Mouse (Mus musculus) heart, embryonic 14.5 days (tissue): ENCODE measurements around the gene Sec14l3. TPM values are rescaled to one million over a fixed set of nuclear protein-coding genes. Genes with fewer than 3 reads are reported as not detected.

Experiments used
- ATAC-seq: fragments of 200-750 bp; cut with Nextera tagmentation; 2 replicates; pipeline ENCODE4 v1.8.0; 2017; ENCODE audit warnings: low read depth, moderate TSS enrichment; ENCODE audit not compliant: insufficient number of reproducible peaks, insufficient read depth, low FRiP score
- H3K27ac ChIP-seq, 2 experiments: fragments of 200-500 bp in 1 of 2; fragments of 300-500 bp in 1 of 2; sonication (generic) in 1 of 2; replicated peaks in 1 of 2; 2 replicates each; pipeline ENCODE4 v1.5.1; 2012 to 2014; ENCODE audit warnings: low read depth in 2 of 2, low read length in 2 of 2, control low read depth in 1 of 2, mild to moderate bottlenecking in 1 of 2, mixed read lengths in 1 of 2; ENCODE audit not compliant: control insufficient read depth in 1 of 2, insufficient read depth in 1 of 2
- H3K27me3 ChIP-seq: fragments of 300-500 bp; sonication (generic); 2 replicates; pipeline ENCODE4 v1.6.1; 2014; ENCODE audit warnings: mild to moderate bottlenecking, low read length, control low read depth; ENCODE audit not compliant: control insufficient read depth, insufficient read depth
- H3K36me3 ChIP-seq: fragments of 300-500 bp; sonication (generic); 2 replicates; pipeline ENCODE4 v1.6.1; 2014; ENCODE audit warnings: mild to moderate bottlenecking, control low read depth, low read length, mixed read lengths; ENCODE audit not compliant: control insufficient read depth, insufficient read depth
- H3K4me1 ChIP-seq, 2 experiments: fragments of 200-500 bp in 1 of 2; fragments of 300-500 bp in 1 of 2; sonication (generic) in 1 of 2; 2 replicates each; pipeline ENCODE4 v1.6.1; 2012 to 2014; ENCODE audit warnings: low read length in 2 of 2, control low read depth in 1 of 2, mixed read lengths in 1 of 2; ENCODE audit not compliant: control insufficient read depth in 2 of 2, insufficient read depth in 2 of 2
- H3K4me2 ChIP-seq: fragments of 300-500 bp; sonication (generic); 2 replicates; pipeline ENCODE4 v1.6.1; 2014; ENCODE audit warnings: mild to moderate bottlenecking, low read length
- H3K4me3 ChIP-seq, 2 experiments: fragments of 200-500 bp in 1 of 2; fragments of 300-500 bp in 1 of 2; sonication (generic) in 1 of 2; 2 replicates each; pipeline ENCODE4 v1.5.1; 2012 to 2014; ENCODE audit warnings: low read length in 2 of 2, mild to moderate bottlenecking in 2 of 2, control low read depth in 1 of 2, low read depth in 1 of 2, moderate library complexity in 1 of 2; ENCODE audit not compliant: control insufficient read depth in 1 of 2, insufficient read depth in 1 of 2
- H3K9ac ChIP-seq: fragments of 300-500 bp; sonication (generic); 2 replicates; pipeline ENCODE4 v1.6.1; 2014; ENCODE audit warnings: mild to moderate bottlenecking, low read length
- H3K9me3 ChIP-seq: fragments of 300-500 bp; sonication (generic); 2 replicates; pipeline ENCODE4 v1.6.1; 2016; ENCODE audit warnings: low read length, control low read depth; ENCODE audit not compliant: control insufficient read depth
- WGBS: fragments of 180-500 bp; shearing (Covaris S2); extraction: QIAGEN DNeasy Blood & Tissue Kit; methylation state at CpG from one replicate; pipeline ENCODE4 v1.1.7; 2014; 5-methylcytosine and 5-hydroxymethylcytosine counted together
- polyA plus RNA-seq: library from polyadenylated mRNA; unstranded; fragments of >200 nt; fragmentation: Nextera tagmentation; extraction: Ambion mirVana; gene quantifications from 2 replicates; pipeline ENCODE4 v1.2.1, GENCODE M21; 2014

Gene Sec14l3
- polyA plus RNA-seq, 1 experiment from 2014 or later = not detected

DNA sequence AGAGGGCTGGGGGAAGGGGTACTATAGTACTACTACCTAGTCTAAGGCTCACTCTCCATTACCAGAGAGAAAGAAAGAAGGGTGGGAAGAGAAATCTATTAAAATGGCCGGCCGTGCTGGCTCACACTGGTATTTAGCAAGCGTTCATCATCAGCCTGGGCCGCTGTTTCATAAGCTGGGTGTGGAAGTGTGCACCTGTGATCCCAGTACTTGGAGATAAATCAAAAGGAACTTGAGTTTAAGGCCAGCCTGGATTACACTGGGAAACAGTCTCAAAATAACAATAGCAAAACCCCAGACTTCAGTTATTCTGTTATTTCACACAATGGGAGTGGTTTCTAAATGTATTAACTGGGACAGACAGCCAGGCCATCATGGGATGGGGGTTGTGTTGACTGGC, 2.1 kb upstream of the Sec14l3 start:
- Histone ChIP-seq H3K4me1 (no peaks in the 10 kb centered on the region), H3K27me3 (0 out of 2 replicates have a peak, but pooled peaks cover 4% of the 10 kb centered on the region), H3K4me3 (no peak overlapping the region), H3K9ac (no peak overlapping the region), H3K9me3 (no peaks in the 10 kb centered on the region), H3K4me2 (no peak overlapping the region), H3K27ac (no peak overlapping the region), H3K36me3 (no peaks in the 10 kb centered on the region)
- no peak for ATAC-seq
- WGBS = 83% methylated on average over 4 of the region's 4 CpGs

DNA sequence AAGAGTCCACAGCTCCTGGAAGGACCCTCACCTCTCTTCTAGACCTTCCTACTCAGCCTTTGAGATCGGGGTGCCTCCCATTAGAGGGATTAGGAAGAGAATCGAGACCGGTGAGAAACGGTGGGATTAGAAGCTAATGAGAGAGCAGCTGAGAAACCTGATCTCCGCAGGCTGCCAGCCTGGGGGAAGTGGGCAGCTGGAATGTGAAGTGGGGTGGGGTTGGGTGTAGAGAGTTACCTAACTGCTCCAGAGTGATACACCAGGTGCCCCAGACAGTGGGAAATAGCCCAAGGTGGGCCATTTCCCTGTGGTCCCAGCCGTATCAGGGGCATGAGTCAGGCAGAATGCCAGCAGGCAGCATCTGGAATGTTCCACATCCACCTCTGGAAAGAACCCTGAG, 1.7 kb upstream of the Sec14l3 start:
- no peak overlapping the region for H3K4me3 ChIP-seq
- H3K27me3 ChIP-seq = 0 out of 2 replicates have a peak, but pooled peaks cover 4% of the 10 kb centered on the region
- no peak overlapping the region for H3K9ac ChIP-seq
- no peaks in the 10 kb centered on the region for H3K36me3 ChIP-seq
- no peaks in the 10 kb centered on the region for H3K4me1 ChIP-seq
- no peak overlapping the region for H3K27ac ChIP-seq
- no peak for ATAC-seq
- H3K9me3 ChIP-seq = no peaks in the 10 kb centered on the region
- H3K4me2 ChIP-seq = no peak overlapping the region
- WGBS = 25% methylated on average over 6 of the region's 6 CpGs

DNA sequence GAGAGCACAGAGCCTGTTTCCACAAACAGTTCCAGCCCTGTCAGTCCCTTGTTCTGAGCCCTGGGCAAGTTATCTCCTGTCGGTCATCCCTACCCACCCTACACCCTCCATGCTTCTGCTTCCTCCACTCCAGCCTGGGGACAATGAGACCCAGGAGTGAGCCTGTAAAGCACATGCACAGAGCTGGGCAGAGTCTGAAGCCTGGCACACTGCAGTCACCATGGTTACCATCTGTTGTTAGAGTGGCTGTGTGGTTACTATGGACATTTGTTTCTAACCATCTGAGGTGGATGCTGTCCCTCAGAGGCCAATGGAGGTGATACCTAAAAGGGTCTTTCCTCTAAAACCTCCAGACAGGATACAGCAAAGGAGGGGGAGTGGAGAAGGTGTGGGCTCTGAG, 5.0 kb downstream of the Sec14l3 start:
- peaks cover under 1% of the 10 kb centered on the region; the same call in 1 of the 2 replicates for H3K27me3 ChIP-seq
- no peak overlapping the region for H3K4me2 ChIP-seq
- no peak for ATAC-seq
- no peaks in the 10 kb centered on the region for H3K9me3 ChIP-seq
- no peaks in the 10 kb centered on the region for H3K4me1 ChIP-seq
- no peak overlapping the region for H3K4me3 ChIP-seq
- H3K27ac ChIP-seq = no peak overlapping the region
- WGBS = 68% methylated on average over 1 of the region's 1 CpGs
- H3K36me3 ChIP-seq = no peaks in the 10 kb centered on the region
- no peak overlapping the region for H3K9ac ChIP-seq

DNA sequence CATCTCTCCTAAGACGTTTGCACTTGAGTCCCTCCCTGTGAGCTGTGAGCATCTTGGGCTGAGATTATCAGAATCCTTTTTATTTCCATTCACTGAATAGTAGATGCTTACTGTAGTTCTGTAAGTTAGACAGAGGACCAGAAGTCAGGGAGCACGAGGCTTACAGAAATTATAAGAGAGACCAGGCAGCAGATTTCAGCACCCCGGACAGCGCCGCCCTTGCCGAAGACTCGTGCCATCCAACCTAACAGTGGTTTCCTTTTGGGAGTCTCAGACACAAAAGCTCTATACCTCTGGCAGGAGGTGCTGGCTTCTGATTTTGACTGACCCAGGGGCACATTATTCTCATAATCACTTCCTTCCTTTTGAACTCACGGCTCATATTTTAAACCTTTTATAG, 12.0 kb downstream of the Sec14l3 start:
- no peak overlapping the region for H3K27ac ChIP-seq
- no peak overlapping the region for H3K9ac ChIP-seq
- no peak overlapping the region for H3K4me3 ChIP-seq
- H3K27me3 ChIP-seq = peaks cover 3% of the 10 kb centered on the region; the same call in 1 of the 2 replicates
- ATAC-seq = no peak
- H3K4me2 ChIP-seq = no peak overlapping the region
- no peaks in the 10 kb centered on the region for H3K9me3 ChIP-seq
- no peaks in the 10 kb centered on the region for H3K4me1 ChIP-seq
- WGBS = 10% methylated on average over 8 of the region's 8 CpGs
- no peaks in the 10 kb centered on the region for H3K36me3 ChIP-seq

DNA sequence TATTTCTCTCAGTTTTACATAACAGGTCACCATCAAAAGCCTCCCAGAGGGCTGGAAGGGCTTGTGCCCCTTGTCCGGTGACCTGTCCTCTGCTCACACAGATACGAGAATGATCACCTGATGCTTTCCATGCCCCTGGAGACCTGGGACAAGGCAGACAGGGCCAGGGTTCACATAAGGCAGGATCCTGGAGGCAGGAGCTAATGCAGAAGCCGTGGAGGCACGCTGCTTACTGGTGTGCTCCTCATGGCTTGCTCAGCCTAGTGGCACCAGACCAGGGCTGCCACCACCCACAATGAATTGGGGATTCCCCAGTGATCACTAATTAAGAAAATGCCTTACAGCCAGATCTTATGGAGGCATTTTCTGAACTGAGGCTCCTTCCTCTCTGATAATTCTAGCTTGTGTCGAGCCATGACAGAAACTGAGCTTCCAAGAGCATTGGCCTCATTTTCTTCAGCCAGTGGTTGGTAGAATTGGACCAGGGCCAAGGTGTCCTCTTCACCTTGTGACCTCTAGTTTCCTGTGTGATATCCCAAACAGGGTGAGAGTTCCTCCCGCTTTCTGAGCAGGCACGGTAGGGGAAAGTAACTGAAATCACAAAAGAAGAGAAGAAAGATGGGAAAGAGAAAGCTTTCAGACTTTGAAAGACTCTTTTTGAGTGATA, 13.8 kb downstream of the Sec14l3 start:
- no peak overlapping the region for H3K4me3 ChIP-seq
- H3K4me2 ChIP-seq = no peak overlapping the region
- no peaks in the 10 kb centered on the region for H3K36me3 ChIP-seq
- peaks cover 3% of the 10 kb centered on the region; the same call in 1 of the 2 replicates for H3K27me3 ChIP-seq
- H3K9ac ChIP-seq = no peak overlapping the region
- no peak for ATAC-seq
- 73% methylated on average over 7 of the region's 7 CpGs for WGBS
- H3K4me1 ChIP-seq = no peaks in the 10 kb centered on the region
- no peaks in the 10 kb centered on the region for H3K9me3 ChIP-seq
- no peak overlapping the region for H3K27ac ChIP-seq

DNA sequence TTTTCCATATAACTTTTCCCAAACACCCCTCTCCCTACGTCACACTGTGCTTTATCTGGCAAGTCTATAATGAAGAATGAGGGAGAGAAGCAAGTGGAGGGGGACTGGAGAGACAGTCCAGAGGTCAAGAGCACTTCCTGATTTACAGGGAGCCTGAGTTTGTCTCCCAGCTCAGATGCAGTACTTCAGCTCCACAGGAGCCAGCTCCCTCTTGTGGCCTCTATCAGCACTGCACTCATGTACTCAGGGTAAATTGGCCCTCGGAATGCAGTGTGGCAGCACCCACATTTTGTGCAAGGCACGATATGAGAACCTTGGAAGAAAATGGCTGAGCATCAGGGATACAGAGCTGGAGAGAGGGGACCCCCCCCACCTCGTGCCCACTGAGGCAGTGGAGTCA, 15.6 kb downstream of the Sec14l3 start:
- whole genome bisulfite sequencing = 19% methylated on average over 4 of the region's 4 CpGs
- Histone ChIP-seq H3K4me1 (no peaks in the 10 kb centered on the region), H3K27me3 (peaks cover 3% of the 10 kb centered on the region; the same call in 1 of the 2 replicates), H3K4me2 (no peak overlapping the region), H3K27ac (no peak overlapping the region), H3K9me3 (no peaks in the 10 kb centered on the region), H3K9ac (no peak overlapping the region), H3K36me3 (no peaks in the 10 kb centered on the region), H3K4me3 (no peak overlapping the region)
- no peak for ATAC-seq

DNA sequence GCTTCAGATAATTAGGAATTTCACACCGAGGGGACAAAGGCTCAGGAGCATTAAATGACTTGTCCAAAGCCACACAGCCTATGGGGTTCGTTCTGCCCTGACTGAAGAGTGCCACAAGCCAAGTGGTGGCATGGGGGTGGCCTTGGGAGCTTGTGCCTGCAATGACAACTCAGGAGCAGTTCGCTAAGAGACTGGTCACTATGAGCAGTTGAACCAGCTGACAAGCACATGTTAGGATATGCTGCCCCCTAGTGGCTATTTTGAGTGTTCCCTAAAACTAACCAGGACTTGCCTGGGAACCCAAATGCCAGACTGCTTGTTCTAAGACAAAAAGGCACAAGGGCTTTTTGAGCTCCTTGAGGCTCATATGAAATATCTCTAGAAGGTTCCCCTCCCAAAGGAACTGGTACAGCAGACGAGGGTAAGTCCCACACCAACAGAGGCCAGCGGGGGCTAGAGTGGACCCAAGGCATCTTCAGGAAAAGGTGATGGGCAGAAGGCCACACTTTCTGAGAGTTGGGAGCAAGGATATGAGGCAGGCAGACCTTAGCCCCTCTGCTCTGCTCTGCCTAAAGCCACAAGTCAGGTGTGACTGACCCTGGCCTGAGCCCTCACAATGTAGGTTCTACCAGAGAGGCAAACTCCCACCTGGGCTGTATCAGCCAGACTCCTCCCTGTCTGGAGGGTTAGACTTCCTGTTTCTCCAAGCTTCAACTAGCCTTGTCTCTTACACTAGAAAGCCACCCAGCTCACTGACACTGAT, 18.9 kb downstream of the Sec14l3 start:
- Histone ChIP-seq H3K27ac (no peak overlapping the region), H3K4me3 (no peak overlapping the region), H3K9me3 (no peaks in the 10 kb centered on the region), H3K4me1 (no peaks in the 10 kb centered on the region), H3K36me3 (no peaks in the 10 kb centered on the region), H3K27me3 (no peaks in the 10 kb centered on the region; the same call in 1 of the 2 replicates), H3K9ac (no peak overlapping the region), H3K4me2 (no peak overlapping the region)
- 33% methylated on average over 5 of the region's 5 CpGs for WGBS
- ATAC-seq = no peak
